Mouse (Mus musculus): ENCODE results near the gene Olfr818. TPM values are rescaled to one million over a fixed set of nuclear protein-coding genes. Genes with fewer than 3 reads are reported as not detected.
A peak's percentile ranks its signal among the peaks of the same experiment; 100 is the strongest.
"Not testable (repeated sequence)": the region's sequence is repeated elsewhere in the genome, so short reads cannot be mapped to it uniquely, and the experiment has no call there.

The Olfr818 gene
- polyA plus RNA-seq (2016; fragmentation: Nextera tagmentation; extraction: Ambion mirVana): not detected in 2 replicates

GRCm38 (mm10) chr10:129949000-129949399, at the start of gene Olfr818:
Gene Olfr818, minus strand, starts transcription at chr10:129949100.
- Histone ChIP-seq H3K4me3 (no peak within 1 kb of the TSS), H3K27ac (no peak within 1 kb of the TSS), H3K9ac (no peak within 1 kb of the TSS), H3K27me3 (replicated peaks) (no peaks in the 10 kb centered on the region), H3K4me1 (no peaks in the 10 kb centered on the region), H3K4me2 (replicated peaks) (no peak within 1 kb of the TSS), H3K9me3 (no peaks in the 10 kb centered on the region), H3K36me3 (no peaks in the 10 kb centered on the region)
- WGBS: 94% methylated on average over 2 of the region's 2 CpGs
- ATAC-seq (ENCODE audit: low FRiP score, low read depth): no peak

GRCm38 (mm10) chr10:129984962-129985361, 36.1 kb upstream of the Olfr818 start, which contains the start of gene Gm10310:
Gene Gm10310, minus strand, starts transcription at chr10:129985062.
- H3K27ac ChIP-seq; H3K9me3 ChIP-seq; H3K4me2 ChIP-seq (replicated peaks); H3K9ac ChIP-seq; H3K4me1 ChIP-seq; H3K27me3 ChIP-seq (replicated peaks); H3K36me3 ChIP-seq; H3K4me3 ChIP-seq; ATAC-seq (ENCODE audit: low FRiP score, low read depth): not testable (repeated sequence)
- no CpG with 5 or more reads among the region's 1 CpGs for WGBS

GRCm38 (mm10) chr10:129981867-129982266, 33.0 kb upstream of the Olfr818 start:
- not testable (repeated sequence) for H3K4me2 ChIP-seq (replicated peaks); H3K27ac ChIP-seq; H3K4me3 ChIP-seq; H3K36me3 ChIP-seq; H3K27me3 ChIP-seq (replicated peaks); H3K4me1 ChIP-seq; H3K9me3 ChIP-seq; H3K9ac ChIP-seq
- no CpG with 5 or more reads among the region's 3 CpGs for WGBS
- ATAC-seq (ENCODE audit: low FRiP score, low read depth): peak; percentile 56

DNA sequence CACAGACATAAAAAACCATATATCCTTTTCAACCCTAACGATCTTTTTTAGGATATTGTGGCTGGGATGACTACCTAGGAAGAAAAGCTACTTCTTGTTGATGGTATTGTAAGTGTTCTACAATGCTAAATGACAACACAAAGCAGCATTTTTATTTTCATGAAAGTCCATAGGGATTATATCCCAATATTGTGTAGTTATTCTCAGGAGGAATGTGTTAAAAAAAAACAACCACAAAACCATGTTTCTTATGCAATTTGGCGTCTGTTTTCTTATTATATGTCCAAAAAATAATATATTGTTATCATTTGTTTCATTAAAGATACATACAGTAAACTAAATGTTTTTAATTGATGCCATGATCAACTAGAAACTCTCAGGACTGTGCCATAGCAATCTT, 27.1 kb upstream of the Olfr818 start, which contains the start of gene Olfr247:
Olfr247 (minus strand) TSS at position 101 of the 400 bp plus-strand sequence.
- H3K4me3 ChIP-seq; H3K36me3 ChIP-seq; H3K9me3 ChIP-seq; H3K4me1 ChIP-seq; ATAC-seq (ENCODE audit: low FRiP score, low read depth); H3K9ac ChIP-seq; H3K27ac ChIP-seq; H3K27me3 ChIP-seq (replicated peaks); H3K4me2 ChIP-seq (replicated peaks): not testable (repeated sequence)
- no CpG with 5 or more reads among the region's 2 CpGs for WGBS

- not testable (repeated sequence) for H3K27ac ChIP-seq; H3K4me3 ChIP-seq; H3K4me1 ChIP-seq; H3K9me3 ChIP-seq; H3K9ac ChIP-seq; H3K27me3 ChIP-seq (replicated peaks); H3K4me2 ChIP-seq (replicated peaks); H3K36me3 ChIP-seq
- peak; percentile 72 for ATAC-seq (ENCODE audit: low FRiP score, low read depth)
- no CpG with 5 or more reads among the region's 3 CpGs for WGBS
Observed at GRCm38 (mm10) chr10:129972994-129973393, 24.1 kb upstream of the Olfr818 start.

DNA sequence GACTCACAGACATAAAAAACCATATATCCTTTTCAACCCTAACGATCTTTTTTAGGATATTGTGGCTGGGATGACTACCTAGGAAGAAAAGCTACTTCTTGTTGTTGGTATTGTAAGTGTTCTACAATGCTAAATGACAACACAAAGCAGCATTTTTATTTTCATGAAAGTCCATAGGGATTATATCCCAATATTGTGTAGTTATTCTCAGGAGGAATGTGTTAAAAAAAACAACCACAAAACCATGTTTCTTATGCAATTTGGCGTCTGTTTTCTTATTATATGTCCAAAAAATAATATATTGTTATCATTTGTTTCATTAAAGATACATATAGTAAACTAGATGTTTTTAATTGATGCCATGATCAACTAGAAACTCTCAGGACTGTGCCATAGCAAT, 18.3 kb upstream of the Olfr818 start, which contains the start of gene Olfr819:
Olfr819 (minus strand) TSS at position 101 of the 400 bp plus-strand sequence.
- H3K4me2 ChIP-seq (replicated peaks); H3K9me3 ChIP-seq; H3K4me3 ChIP-seq; H3K4me1 ChIP-seq; H3K36me3 ChIP-seq; H3K27ac ChIP-seq; ATAC-seq (ENCODE audit: low FRiP score, low read depth); H3K9ac ChIP-seq; H3K27me3 ChIP-seq (replicated peaks): not testable (repeated sequence)
- WGBS: 85% methylated on average over 2 of the region's 2 CpGs

- not testable (repeated sequence) for H3K9ac ChIP-seq; H3K9me3 ChIP-seq; H3K4me3 ChIP-seq; H3K4me1 ChIP-seq; H3K36me3 ChIP-seq; ATAC-seq (ENCODE audit: low FRiP score, low read depth); H3K4me2 ChIP-seq (replicated peaks); H3K27me3 ChIP-seq (replicated peaks); H3K27ac ChIP-seq
- 100% methylated on average over 2 of the region's 3 CpGs for WGBS
Observed at GRCm38 (mm10) chr10:129966232-129966631, 17.3 kb upstream of the Olfr818 start.

- H3K4me1 ChIP-seq: no peaks in the 10 kb centered on the region
- ATAC-seq (ENCODE audit: low FRiP score, low read depth): no peak
- H3K27ac ChIP-seq: no peak within 1 kb of the TSS
- H3K9me3 ChIP-seq: no peaks in the 10 kb centered on the region
- H3K4me2 ChIP-seq (replicated peaks): no peak within 1 kb of the TSS
- WGBS: 69% methylated on average over 1 of the region's 1 CpGs
- H3K4me3 ChIP-seq: no peak within 1 kb of the TSS
- no peaks in the 10 kb centered on the region for H3K27me3 ChIP-seq (replicated peaks)
- H3K36me3 ChIP-seq: no peaks in the 10 kb centered on the region
- H3K9ac ChIP-seq: no peak within 1 kb of the TSS
Observed at GRCm38 (mm10) chr10:129915497-129915896, 33.4 kb downstream of the Olfr818 start, which contains the start of gene Olfr816. Gene Olfr816, minus strand, starts transcription at chr10:129915597.

DNA sequence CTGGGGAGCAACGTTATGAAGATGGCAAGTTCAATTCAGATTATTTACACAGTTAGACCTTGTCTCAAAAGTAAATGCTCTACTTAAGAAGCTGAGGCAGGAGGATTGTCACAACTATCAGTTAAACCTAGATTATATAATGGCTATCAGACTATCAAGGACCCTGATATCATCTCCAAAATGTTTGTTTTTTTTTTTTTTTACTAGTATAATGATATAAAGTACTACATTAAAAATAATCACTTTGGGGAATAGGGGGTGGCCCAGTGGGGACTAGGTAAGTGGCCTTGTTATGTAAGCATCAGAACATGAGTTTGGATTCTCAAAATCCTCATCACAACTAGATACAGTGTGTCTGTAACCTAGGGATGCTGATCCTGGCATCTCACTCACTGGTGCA, 43.1 kb downstream of the Olfr818 start, which contains the start of gene Olfr815:
Olfr815 (minus strand) TSS at position 101 of the 400 bp plus-strand sequence.
- not testable (repeated sequence) for ATAC-seq (ENCODE audit: low FRiP score, low read depth); H3K36me3 ChIP-seq
- 55% methylated on average over 1 of the region's 1 CpGs for WGBS

More for the DNA sequence above, 43.1 kb downstream of the Olfr818 start, which contains the start of gene Olfr815:
- not testable (repeated sequence) for H3K4me3 ChIP-seq; H3K9me3 ChIP-seq; H3K9ac ChIP-seq; H3K4me2 ChIP-seq (replicated peaks); H3K27ac ChIP-seq; H3K4me1 ChIP-seq; H3K27me3 ChIP-seq (replicated peaks)

Other genes starting within 250 kb of the Olfr818 start
- gene Olfr804, start 245.9 kb downstream of the Olfr818 start, polyA plus RNA-seq (2016; fragmentation: Nextera tagmentation; extraction: Ambion mirVana): not detected in 2 replicates
- gene Olfr805, start 219.7 kb downstream of the Olfr818 start, polyA plus RNA-seq (2016; fragmentation: Nextera tagmentation; extraction: Ambion mirVana): not detected in 2 replicates
- not detected in 2 replicates for gene Olfr806, start 207.2 kb downstream of the Olfr818 start, polyA plus RNA-seq (2016; fragmentation: Nextera tagmentation; extraction: Ambion mirVana)
- not detected in 2 replicates for gene Olfr807, start 191.3 kb downstream of the Olfr818 start, polyA plus RNA-seq (2016; fragmentation: Nextera tagmentation; extraction: Ambion mirVana)
- not detected in 2 replicates for gene Olfr808, start 183.6 kb downstream of the Olfr818 start, polyA plus RNA-seq (2016; fragmentation: Nextera tagmentation; extraction: Ambion mirVana)
- gene Olfr809, start 174.5 kb downstream of the Olfr818 start, polyA plus RNA-seq (2016; fragmentation: Nextera tagmentation; extraction: Ambion mirVana): not detected in 2 replicates
- gene Olfr810, start 154.2 kb downstream of the Olfr818 start, polyA plus RNA-seq (2016; fragmentation: Nextera tagmentation; extraction: Ambion mirVana): not detected in 2 replicates
- gene Olfr811, start 144.7 kb downstream of the Olfr818 start, polyA plus RNA-seq (2016; fragmentation: Nextera tagmentation; extraction: Ambion mirVana): not detected in 2 replicates
- gene Olfr812, start 103.0 kb downstream of the Olfr818 start, polyA plus RNA-seq (2016; fragmentation: Nextera tagmentation; extraction: Ambion mirVana): not detected in 2 replicates
- not detected in 2 replicates for gene Olfr813, start 93.7 kb downstream of the Olfr818 start, polyA plus RNA-seq (2016; fragmentation: Nextera tagmentation; extraction: Ambion mirVana)
- gene Olfr814, start 69.2 kb downstream of the Olfr818 start, polyA plus RNA-seq (2016; fragmentation: Nextera tagmentation; extraction: Ambion mirVana): not detected in 2 replicates
- not detected in 2 replicates for gene Olfr815, start 43.2 kb downstream of the Olfr818 start, polyA plus RNA-seq (2016; fragmentation: Nextera tagmentation; extraction: Ambion mirVana)
- gene Olfr816, start 33.5 kb downstream of the Olfr818 start, polyA plus RNA-seq (2016; fragmentation: Nextera tagmentation; extraction: Ambion mirVana): not detected in 2 replicates
- not detected in 2 replicates for gene Olfr819, start 18.2 kb upstream of the Olfr818 start, polyA plus RNA-seq (2016; fragmentation: Nextera tagmentation; extraction: Ambion mirVana)
- not detected in 2 replicates for gene Olfr247, start 27.0 kb upstream of the Olfr818 start, polyA plus RNA-seq (2016; fragmentation: Nextera tagmentation; extraction: Ambion mirVana)
- gene Gm10310, start 36.0 kb upstream of the Olfr818 start, polyA plus RNA-seq (2016; fragmentation: Nextera tagmentation; extraction: Ambion mirVana): not detected in 2 replicates
- gene Olfr820, start 63.5 kb upstream of the Olfr818 start, polyA plus RNA-seq (2016; fragmentation: Nextera tagmentation; extraction: Ambion mirVana): not detected in 2 replicates
- gene Olfr821, start 81.2 kb upstream of the Olfr818 start, polyA plus RNA-seq (2016; fragmentation: Nextera tagmentation; extraction: Ambion mirVana): not detected in 2 replicates
- gene Olfr822, start 122.1 kb upstream of the Olfr818 start, polyA plus RNA-seq (2016; fragmentation: Nextera tagmentation; extraction: Ambion mirVana): not detected in 2 replicates
- gene Olfr823, start 166.3 kb upstream of the Olfr818 start, polyA plus RNA-seq (2016; fragmentation: Nextera tagmentation; extraction: Ambion mirVana): not detected in 2 replicates
- not detected in 2 replicates for gene Olfr824, start 180.9 kb upstream of the Olfr818 start, polyA plus RNA-seq (2016; fragmentation: Nextera tagmentation; extraction: Ambion mirVana)
- gene Olfr825, start 217.7 kb upstream of the Olfr818 start, polyA plus RNA-seq (2016; fragmentation: Nextera tagmentation; extraction: Ambion mirVana): not detected in 2 replicates
- not detected in 2 replicates for gene Olfr826, start 235.1 kb upstream of the Olfr818 start, polyA plus RNA-seq (2016; fragmentation: Nextera tagmentation; extraction: Ambion mirVana)

Data from neural tube, embryonic 12.5 days (tissue).